Mouse (Mus musculus): ENCODE data around the gene Tet3. TPM values are rescaled to one million over a fixed set of nuclear protein-coding genes. Genes with fewer than 3 reads are reported as not detected.

Tet3 gene
- polyA plus RNA-seq, 1 experiment, result 32.6 TPM

GRCm38 (mm10) chr6:83501524-83502310 is 42.8 kb upstream of the Tet3 start:
- Histone ChIP-seq H3K27me3 (ENCODE audit: control insufficient read depth, insufficient read depth, low read length) (no peaks in the 10 kb centered on the region), H3K27ac (ENCODE audit: control insufficient read depth, insufficient read depth, low read length) (no peak overlapping the region), H3K36me3 (ENCODE audit: control insufficient read depth, insufficient read depth, low read length) (no peaks in the 10 kb centered on the region), H3K4me3 (ENCODE audit: control insufficient read depth, insufficient read depth, low read length) (no peak overlapping the region), H3K4me1 (replicated peaks; ENCODE audit: control insufficient read depth, insufficient read depth, low read length) (peaks cover 15% of the 10 kb centered on the region)
- 86% methylated on average over 9 of the region's 9 CpGs for WGBS
- TF ChIP-seq CTCF (IDR thresholded peaks at IDR 0.05; ENCODE audit: borderline replicate concordance, control insufficient read depth, extremely low read depth, insufficient read depth, low read length, poor library complexity), result no peak
- TF ChIP-seq POLR2A (IDR thresholded peaks at IDR 0.05; ENCODE audit: control insufficient read depth, extremely low read depth, insufficient read depth, low read length, poor library complexity), result no peak
- DNase-seq, result no peak

DNA sequence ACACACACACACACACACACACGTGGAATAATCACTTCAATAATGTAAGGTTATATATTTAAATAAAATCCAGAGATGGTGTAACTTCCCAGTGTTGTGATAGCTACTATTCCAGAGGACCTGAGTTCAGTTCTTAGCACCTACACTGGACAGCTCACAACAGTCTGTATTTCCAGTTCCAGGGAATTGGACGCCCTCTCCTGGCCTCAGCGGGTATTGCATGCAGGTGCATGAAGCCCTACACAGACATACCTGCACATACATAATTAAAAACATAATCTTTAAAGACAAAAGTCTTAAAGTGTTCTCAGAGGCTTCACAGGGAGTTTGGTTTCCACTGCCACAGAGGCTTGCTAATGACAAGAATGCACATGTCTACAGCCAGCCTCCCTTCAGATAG is 41.6 kb upstream of the Tet3 start:
- no peaks in the 10 kb centered on the region for H3K36me3 ChIP-seq (ENCODE audit: control insufficient read depth, insufficient read depth, low read length)
- no peak overlapping the region for H3K4me3 ChIP-seq (ENCODE audit: control insufficient read depth, insufficient read depth, low read length)
- no peak for TF ChIP-seq CTCF (IDR thresholded peaks at IDR 0.05; ENCODE audit: borderline replicate concordance, control insufficient read depth, extremely low read depth, insufficient read depth, low read length, poor library complexity)
- no peak for TF ChIP-seq POLR2A (IDR thresholded peaks at IDR 0.05; ENCODE audit: control insufficient read depth, extremely low read depth, insufficient read depth, low read length, poor library complexity)
- no peak for DNase-seq
- WGBS, result 90% methylated on average over 3 of the region's 3 CpGs
- peaks cover 13% of the 10 kb centered on the region for H3K4me1 ChIP-seq (replicated peaks; ENCODE audit: control insufficient read depth, insufficient read depth, low read length)
- no peaks in the 10 kb centered on the region for H3K27me3 ChIP-seq (ENCODE audit: control insufficient read depth, insufficient read depth, low read length)
- no peak overlapping the region for H3K27ac ChIP-seq (ENCODE audit: control insufficient read depth, insufficient read depth, low read length)

GRCm38 (mm10) chr6:83499078-83499477 is 40.2 kb upstream of the Tet3 start:
- no peak for TF ChIP-seq POLR2A (IDR thresholded peaks at IDR 0.05; ENCODE audit: control insufficient read depth, extremely low read depth, insufficient read depth, low read length, poor library complexity)
- no peak for TF ChIP-seq CTCF (IDR thresholded peaks at IDR 0.05; ENCODE audit: borderline replicate concordance, control insufficient read depth, extremely low read depth, insufficient read depth, low read length, poor library complexity)
- Histone ChIP-seq H3K27me3 (ENCODE audit: control insufficient read depth, insufficient read depth, low read length) (no peaks in the 10 kb centered on the region), H3K27ac (ENCODE audit: control insufficient read depth, insufficient read depth, low read length) (no peak overlapping the region), H3K4me3 (ENCODE audit: control insufficient read depth, insufficient read depth, low read length) (no peak overlapping the region), H3K4me1 (replicated peaks; ENCODE audit: control insufficient read depth, insufficient read depth, low read length) (0 out of 2 replicates have a peak, but pooled peaks cover 4% of the 10 kb centered on the region), H3K36me3 (ENCODE audit: control insufficient read depth, insufficient read depth, low read length) (no peaks in the 10 kb centered on the region)
- WGBS, result 96% methylated on average over 10 of the region's 10 CpGs
- no peak for DNase-seq

GRCm38 (mm10) chr6:83496753-83497710 is 38.1 kb upstream of the Tet3 start:
- Histone ChIP-seq H3K27ac (ENCODE audit: control insufficient read depth, insufficient read depth, low read length) (no peak overlapping the region), H3K36me3 (ENCODE audit: control insufficient read depth, insufficient read depth, low read length) (peaks cover 8% of the 10 kb centered on the region), H3K4me1 (replicated peaks; ENCODE audit: control insufficient read depth, insufficient read depth, low read length) (no peaks in the 10 kb centered on the region), H3K4me3 (ENCODE audit: control insufficient read depth, insufficient read depth, low read length) (no peak overlapping the region), H3K27me3 (ENCODE audit: control insufficient read depth, insufficient read depth, low read length) (no peaks in the 10 kb centered on the region)
- TF ChIP-seq CTCF (IDR thresholded peaks at IDR 0.05; ENCODE audit: borderline replicate concordance, control insufficient read depth, extremely low read depth, insufficient read depth, low read length, poor library complexity), result no peak
- no peak for TF ChIP-seq POLR2A (IDR thresholded peaks at IDR 0.05; ENCODE audit: control insufficient read depth, extremely low read depth, insufficient read depth, low read length, poor library complexity)
- no peak for DNase-seq
- 91% methylated on average over 22 of the region's 22 CpGs for WGBS

DNA sequence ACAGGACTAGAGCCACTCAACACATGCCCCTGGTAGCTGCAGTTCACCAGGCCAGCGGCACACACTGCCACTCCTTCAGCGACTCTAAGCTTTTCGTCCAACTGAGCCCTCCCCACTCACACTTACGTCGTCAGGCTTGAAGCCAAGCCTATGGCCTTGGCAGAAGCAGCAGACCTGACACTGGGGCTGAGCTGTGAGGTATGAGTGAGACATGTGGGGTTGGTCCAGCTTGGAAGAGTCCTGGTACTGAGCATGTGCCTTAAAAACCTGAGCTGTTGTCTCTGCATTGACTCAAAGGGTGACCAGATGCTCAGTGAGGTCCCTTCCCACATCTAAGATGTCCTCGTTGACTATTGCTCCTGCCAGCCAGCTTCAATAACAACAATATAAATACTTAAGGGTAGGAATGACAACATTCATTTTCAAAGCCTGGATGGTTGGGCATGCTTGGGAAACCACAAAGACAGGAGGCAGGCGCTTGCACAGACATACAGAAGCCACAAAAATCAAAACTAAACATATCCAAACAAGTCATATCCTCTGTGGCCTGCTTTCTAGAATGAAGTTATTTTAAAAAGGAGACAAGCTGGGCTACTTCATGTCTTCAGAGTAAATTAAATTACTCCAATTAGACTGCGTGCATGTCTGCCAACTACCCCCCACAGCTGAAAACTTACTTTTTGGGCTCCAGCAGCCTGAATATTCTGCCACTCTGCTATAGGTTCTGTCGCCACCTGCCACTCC is 37.3 kb upstream of the Tet3 start:
- WGBS, result 82% methylated on average over 9 of the region's 9 CpGs
- no peak overlapping the region for H3K4me3 ChIP-seq (ENCODE audit: control insufficient read depth, insufficient read depth, low read length)

GRCm38 (mm10) chr6:83490622-83491021 is 31.7 kb upstream of the Tet3 start:
- DNase-seq, result no peak
- H3K27ac ChIP-seq (ENCODE audit: control insufficient read depth, insufficient read depth, low read length), result no peak overlapping the region
- no peak for TF ChIP-seq POLR2A (IDR thresholded peaks at IDR 0.05; ENCODE audit: control insufficient read depth, extremely low read depth, insufficient read depth, low read length, poor library complexity)
- WGBS, result 5% methylated on average over 4 of the region's 4 CpGs
- peaks cover 2% of the 10 kb centered on the region for H3K4me1 ChIP-seq (replicated peaks; ENCODE audit: control insufficient read depth, insufficient read depth, low read length)
- H3K27me3 ChIP-seq (ENCODE audit: control insufficient read depth, insufficient read depth, low read length), result no peaks in the 10 kb centered on the region
- H3K4me3 ChIP-seq (ENCODE audit: control insufficient read depth, insufficient read depth, low read length), result no peak overlapping the region
- H3K36me3 ChIP-seq (ENCODE audit: control insufficient read depth, insufficient read depth, low read length), result peaks cover 33% of the 10 kb centered on the region

More for the DNA sequence above, 37.3 kb upstream of the Tet3 start:
- Histone ChIP-seq H3K27ac (ENCODE audit: control insufficient read depth, insufficient read depth, low read length) (no peak overlapping the region), H3K27me3 (ENCODE audit: control insufficient read depth, insufficient read depth, low read length) (no peaks in the 10 kb centered on the region), H3K36me3 (ENCODE audit: control insufficient read depth, insufficient read depth, low read length) (peaks cover 8% of the 10 kb centered on the region), H3K4me1 (replicated peaks; ENCODE audit: control insufficient read depth, insufficient read depth, low read length) (no peaks in the 10 kb centered on the region)
- TF ChIP-seq CTCF (IDR thresholded peaks at IDR 0.05; ENCODE audit: borderline replicate concordance, control insufficient read depth, extremely low read depth, insufficient read depth, low read length, poor library complexity) (no peak), POLR2A (IDR thresholded peaks at IDR 0.05; ENCODE audit: control insufficient read depth, extremely low read depth, insufficient read depth, low read length, poor library complexity) (no peak)
- no peak for DNase-seq

Measured in thymus, adult 2 months (tissue).